Mouse (Mus musculus) E14TG2a.4 (cell line): Measurements from ENCODE around the gene Plekhm3.

ENCODE experiments used
- H3K27me3 ChIP-seq: 2 replicates; pipeline ENCODE4 v1.6.1; 2014; ENCODE audit warnings: low read length, control low read depth; ENCODE audit not compliant: insufficient read depth
- H3K36me3 ChIP-seq: 2 replicates; pipeline ENCODE4 v1.6.1; 2014; ENCODE audit warnings: low read length, control low read depth; ENCODE audit not compliant: insufficient read depth
- H3K4me1 ChIP-seq: replicated peaks from 2 replicates; pipeline ENCODE4 v1.6.1; 2014; ENCODE audit warnings: low read depth, low read length, control low read depth
- H3K4me3 ChIP-seq: replicated peaks from 2 replicates; pipeline ENCODE4 v1.5.1; 2014; ENCODE audit warnings: mild to moderate bottlenecking, low read length
- H3K9me3 ChIP-seq: 2 replicates; pipeline ENCODE4 v1.6.1; 2014; ENCODE audit warnings: low read length, control low read depth
- CTCF ChIP-seq: conservative IDR thresholded peaks from 2 replicates; pipeline ENCODE4 v1.5.1; 2014; ENCODE audit warnings: low read length
- NANOG ChIP-seq: IDR thresholded peaks from 2 replicates; pipeline ENCODE4 v1.6.1; 2014; ENCODE audit warnings: borderline replicate concordance, low read length, mixed read lengths
- POU5F1 ChIP-seq: IDR thresholded peaks from 2 replicates; pipeline ENCODE4 v1.6.1; 2014; ENCODE audit warnings: low read length, borderline replicate concordance

Plekhm3 gene

GRCm38 (mm10) chr1:64938907-64939306, 17.7 kb downstream of the Plekhm3 start:
- H3K9me3 ChIP-seq: no peaks in the 10 kb centered on the region
- no peaks in the 10 kb centered on the region for H3K27me3 ChIP-seq
- TF ChIP-seq CTCF: no peak
- no peak for TF ChIP-seq NANOG
- no peak for TF ChIP-seq POU5F1
- no peaks in the 10 kb centered on the region for H3K4me1 ChIP-seq
- H3K36me3 ChIP-seq: peaks cover 8% of the 10 kb centered on the region
- H3K4me3 ChIP-seq: no peak overlapping the region

DNA sequence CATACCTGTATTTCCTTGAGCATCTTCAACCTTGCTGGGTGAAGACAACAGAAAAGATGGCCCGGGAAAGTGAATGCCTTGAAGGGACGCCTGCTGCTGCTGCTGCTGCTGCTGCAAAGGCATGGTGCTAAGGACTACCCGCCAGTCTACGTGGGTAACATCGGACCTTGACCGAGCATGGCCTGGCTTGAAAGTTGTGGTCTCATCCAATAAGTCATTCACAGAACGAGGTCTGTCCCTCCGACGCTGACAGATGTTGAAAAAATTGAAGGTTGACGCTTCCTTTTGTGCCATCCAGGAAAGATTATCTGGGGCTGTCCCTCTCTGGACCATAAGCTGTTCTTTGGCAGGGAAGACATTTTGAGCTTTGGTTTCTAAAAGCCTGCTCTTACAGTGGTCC, 18.9 kb downstream of the Plekhm3 start:
- Histone ChIP-seq H3K4me1 (no peaks in the 10 kb centered on the region), H3K9me3 (no peaks in the 10 kb centered on the region), H3K36me3 (peaks cover 8% of the 10 kb centered on the region), H3K4me3 (no peak overlapping the region), H3K27me3 (no peaks in the 10 kb centered on the region)
- TF ChIP-seq POU5F1: no peak
- TF ChIP-seq CTCF: no peak
- no peak for TF ChIP-seq NANOG

- no peak for TF ChIP-seq NANOG
- no peak for TF ChIP-seq POU5F1
- no peak for TF ChIP-seq CTCF
- H3K36me3 ChIP-seq: peaks cover 4% of the 10 kb centered on the region
- H3K9me3 ChIP-seq: no peaks in the 10 kb centered on the region
- H3K27me3 ChIP-seq: no peaks in the 10 kb centered on the region
- no peak overlapping the region for H3K4me3 ChIP-seq
- no peaks in the 10 kb centered on the region for H3K4me1 ChIP-seq
These were observed 23.7 kb downstream of the Plekhm3 start for GRCm38 (mm10) chr1:64932921-64933320.

- no peaks in the 10 kb centered on the region for H3K4me1 ChIP-seq
- no peak for TF ChIP-seq POU5F1
- no peak for TF ChIP-seq CTCF
- TF ChIP-seq NANOG: no peak
- 0 out of 2 replicates have a peak, but pooled peaks cover 4% of the 10 kb centered on the region for H3K36me3 ChIP-seq
- H3K27me3 ChIP-seq: no peaks in the 10 kb centered on the region
- no peak overlapping the region for H3K4me3 ChIP-seq
- no peaks in the 10 kb centered on the region for H3K9me3 ChIP-seq
These were observed 26.5 kb downstream of the Plekhm3 start for GRCm38 (mm10) chr1:64930124-64930523.

DNA sequence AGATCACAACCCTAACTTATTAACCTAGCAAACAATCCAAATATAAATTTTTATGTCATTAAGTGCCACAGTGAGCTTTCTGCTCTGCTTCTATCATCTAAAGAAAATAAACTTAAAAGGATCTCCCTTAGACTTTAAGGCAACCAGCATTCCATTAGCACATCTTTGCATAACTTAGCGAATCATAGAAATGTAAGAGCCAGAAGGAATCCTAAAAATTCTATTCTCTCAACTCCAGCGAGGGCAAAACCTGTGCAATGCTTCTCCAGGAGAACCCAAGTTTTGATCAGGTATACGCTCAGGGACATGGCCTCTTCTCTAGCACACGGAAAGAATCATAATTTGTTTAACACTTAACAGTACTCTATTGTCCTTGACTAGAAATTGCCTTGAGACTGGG, 27.0 kb downstream of the Plekhm3 start:
- Histone ChIP-seq H3K4me1 (no peaks in the 10 kb centered on the region), H3K36me3 (0 out of 2 replicates have a peak, but pooled peaks cover 4% of the 10 kb centered on the region), H3K9me3 (no peaks in the 10 kb centered on the region), H3K4me3 (no peak overlapping the region), H3K27me3 (no peaks in the 10 kb centered on the region)
- TF ChIP-seq CTCF (no peak), POU5F1 (no peak), NANOG (no peak)

DNA sequence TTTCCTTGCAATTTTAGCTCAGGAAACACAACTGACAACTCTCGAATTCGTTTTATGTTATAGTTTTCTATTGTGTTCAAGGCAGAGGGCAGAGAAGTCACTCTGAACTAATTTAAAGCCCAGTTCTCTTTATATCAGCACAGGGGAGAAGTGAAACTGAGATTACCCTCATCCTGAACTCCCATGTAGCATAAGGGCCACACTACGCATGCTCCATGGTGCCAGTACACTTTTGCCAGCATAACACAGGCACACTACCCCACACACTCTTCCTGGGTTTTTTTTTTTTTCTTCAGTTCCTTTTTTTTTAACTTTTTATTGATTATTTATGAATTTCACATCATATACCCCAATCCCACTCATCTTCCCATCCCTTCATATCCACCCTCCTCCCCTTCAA, 28.1 kb downstream of the Plekhm3 start:
- no peak overlapping the region for H3K4me3 ChIP-seq
- H3K27me3 ChIP-seq: no peaks in the 10 kb centered on the region
- no peaks in the 10 kb centered on the region for H3K9me3 ChIP-seq
- 0 out of 2 replicates have a peak, but pooled peaks cover 4% of the 10 kb centered on the region for H3K36me3 ChIP-seq
- TF ChIP-seq CTCF: no peak
- no peak for TF ChIP-seq POU5F1
- no peak for TF ChIP-seq NANOG
- H3K4me1 ChIP-seq: no peaks in the 10 kb centered on the region

DNA sequence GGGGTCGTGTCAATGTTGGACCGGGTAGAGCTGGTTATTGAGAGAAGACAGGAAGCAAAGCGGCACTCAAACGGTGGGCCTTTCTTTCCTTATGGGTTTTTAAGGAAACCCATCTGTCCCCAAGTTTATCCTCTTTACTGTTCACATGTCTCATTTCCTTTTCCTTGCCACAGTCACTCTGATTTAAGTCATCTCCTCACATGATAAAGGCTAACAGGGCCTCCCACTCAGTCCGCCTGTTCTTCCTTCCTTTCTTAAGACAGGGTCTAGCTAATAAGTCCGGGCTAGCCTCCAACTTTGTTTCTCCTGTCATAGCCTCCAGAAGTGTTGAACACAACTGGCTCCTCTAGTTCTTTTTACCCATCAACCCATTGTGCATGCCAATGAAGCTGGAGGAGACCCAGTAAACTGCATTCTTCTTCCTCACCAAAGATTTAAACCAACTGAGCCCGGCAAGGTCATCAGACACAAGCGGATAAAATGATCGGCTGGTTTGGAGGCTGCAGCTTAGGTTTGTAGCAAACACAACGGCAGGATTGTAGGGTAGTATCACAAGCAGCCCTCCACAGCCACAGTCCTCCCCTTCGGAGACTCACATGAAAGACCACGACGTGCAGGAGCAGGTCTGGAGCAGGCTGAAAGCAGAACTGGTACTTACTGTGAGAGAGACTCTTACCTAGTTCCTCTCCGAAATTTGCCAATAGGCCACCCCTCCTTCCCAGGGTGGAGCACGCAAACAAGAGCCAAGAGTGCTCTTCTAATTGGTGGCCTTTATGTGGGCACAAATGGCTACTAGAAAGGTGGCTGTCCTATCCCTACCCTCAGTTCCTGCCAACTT, 29.0 kb downstream of the Plekhm3 start:
- H3K9me3 ChIP-seq: no peaks in the 10 kb centered on the region
- TF ChIP-seq POU5F1 (no peak), CTCF (no peak), NANOG (no peak)
- 0 out of 2 replicates have a peak, but pooled peaks cover 4% of the 10 kb centered on the region for H3K36me3 ChIP-seq
- H3K4me3 ChIP-seq: no peak overlapping the region
- H3K27me3 ChIP-seq: no peaks in the 10 kb centered on the region
- H3K4me1 ChIP-seq: no peaks in the 10 kb centered on the region

GRCm38 (mm10) chr1:64925594-64925993, 31.0 kb downstream of the Plekhm3 start:
- TF ChIP-seq CTCF (no peak), POU5F1 (no peak), NANOG (no peak)
- Histone ChIP-seq H3K36me3 (peaks cover 15% of the 10 kb centered on the region), H3K4me3 (no peak overlapping the region), H3K4me1 (no peaks in the 10 kb centered on the region), H3K9me3 (no peaks in the 10 kb centered on the region), H3K27me3 (no peaks in the 10 kb centered on the region)
